Mouse (Mus musculus): ENCODE measurements around the gene Ndufaf8.

The Ndufaf8 gene

GRCm38 (mm10) chr11:120098588-120099511 lies at the start of gene Ndufaf8, which contains the start of gene Tepsin:
Gene Ndufaf8, plus strand, starts transcription at chr11:120098928.
Gene Tepsin, minus strand, starts transcription at chr11:120098731.
- DNase-seq (ENCODE audit: extremely low read depth, low read depth, low spot score): peak; percentile 82

- DNase-seq (ENCODE audit: extremely low read depth, low read depth, low spot score): no peak
These were observed 49.7 kb upstream of the Ndufaf8 start for GRCm38 (mm10) chr11:120049067-120049466.

DNA sequence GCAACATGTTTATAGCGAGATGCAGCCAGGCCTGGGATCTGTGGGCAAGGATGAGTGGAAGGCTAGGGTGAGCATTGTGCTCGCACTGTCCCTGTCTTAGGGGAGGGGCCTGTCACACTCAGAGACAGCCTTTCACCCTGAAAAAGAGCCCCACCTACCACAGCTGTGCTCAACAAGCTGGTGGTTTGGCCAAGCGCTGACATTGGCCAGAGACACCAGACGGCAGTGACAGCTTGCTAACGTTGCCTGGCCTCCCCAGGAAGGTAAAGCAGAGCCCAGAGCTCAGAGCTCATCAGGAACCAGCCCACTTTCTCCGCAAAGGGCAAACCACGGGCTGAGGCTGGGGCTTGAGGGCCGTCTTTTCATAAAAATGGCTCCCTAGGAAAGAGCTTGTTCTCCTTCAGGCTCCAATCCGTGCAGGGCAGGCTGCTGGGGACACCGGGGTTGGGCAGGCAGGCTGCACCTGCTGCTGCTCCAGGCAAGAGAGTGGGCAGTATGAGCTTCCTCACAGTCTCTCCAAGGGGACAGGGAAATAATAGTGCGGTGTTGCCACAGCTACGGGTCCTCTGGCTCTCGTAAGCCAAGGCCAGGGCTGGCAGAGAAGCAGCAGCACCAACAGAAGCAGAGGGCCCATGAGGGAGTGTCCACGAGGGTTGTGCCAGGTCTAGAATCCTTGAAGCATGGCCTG lies 47.5 kb upstream of the Ndufaf8 start:
- DNase-seq (ENCODE audit: extremely low read depth, low read depth, low spot score): no peak

GRCm38 (mm10) chr11:120052274-120052673 lies 46.5 kb upstream of the Ndufaf8 start:
- DNase-seq (ENCODE audit: extremely low read depth, low read depth, low spot score): no peak

- DNase-seq (ENCODE audit: extremely low read depth, low read depth, low spot score): no peak
These were observed 44.9 kb upstream of the Ndufaf8 start for GRCm38 (mm10) chr11:120053846-120054245.

DNA sequence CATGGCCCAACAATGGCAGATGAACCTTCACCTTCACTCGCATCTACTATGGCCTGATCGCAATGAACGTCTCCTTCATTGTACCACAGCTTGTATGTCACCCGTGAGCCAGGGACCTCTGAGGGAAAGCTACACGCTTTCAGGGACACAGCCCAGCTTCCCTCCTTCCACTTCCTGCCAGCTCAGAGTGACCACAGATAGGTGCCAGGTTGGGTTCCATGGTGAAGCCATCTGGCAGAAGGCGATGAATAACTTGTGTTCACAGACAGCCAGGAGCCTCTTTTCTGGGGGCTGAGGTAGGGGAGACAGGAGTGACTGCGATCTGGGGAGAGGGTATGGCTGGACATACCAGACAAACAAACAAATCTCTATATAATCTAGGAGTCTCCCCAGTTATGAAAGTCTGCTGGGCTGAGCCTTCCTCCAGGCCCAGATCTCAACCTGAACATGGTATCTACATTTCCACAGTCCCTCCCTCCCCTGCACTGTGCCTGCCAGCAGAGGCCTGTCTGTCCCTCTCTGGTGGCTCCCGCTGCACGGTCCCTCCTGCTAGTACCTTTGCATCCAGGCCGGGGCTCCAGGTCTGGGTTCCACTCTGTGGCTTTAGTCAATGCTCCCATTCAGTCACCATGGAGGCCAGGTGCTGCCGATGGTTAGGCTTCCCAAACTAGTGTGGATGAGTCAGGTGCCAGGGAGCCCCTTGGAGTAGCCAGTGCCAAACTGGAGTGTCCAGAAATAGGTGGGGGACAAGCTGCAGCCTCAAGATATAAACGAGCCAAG lies 42.6 kb upstream of the Ndufaf8 start:
- DNase-seq (ENCODE audit: extremely low read depth, low read depth, low spot score): no peak

DNA sequence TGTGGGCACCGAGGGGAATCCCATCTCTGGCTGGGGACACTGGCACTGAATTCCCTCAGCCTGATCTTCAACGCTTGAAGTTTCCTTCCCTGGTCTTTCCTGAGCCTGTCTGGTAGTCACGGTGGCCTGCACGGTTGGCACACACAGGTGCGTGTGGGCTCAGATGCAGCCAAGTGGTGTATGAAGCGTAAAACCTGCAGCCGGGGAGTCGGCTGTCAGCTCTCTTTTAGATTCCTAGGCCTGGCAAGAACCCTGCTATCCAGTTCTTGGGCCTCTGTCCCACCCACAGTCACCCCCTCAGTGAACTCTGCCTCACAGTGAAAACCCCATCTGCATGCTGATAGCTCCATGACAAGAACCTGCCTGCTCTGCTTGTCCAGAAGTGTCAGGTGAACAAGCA lies 38.1 kb upstream of the Ndufaf8 start:
- DNase-seq (ENCODE audit: extremely low read depth, low read depth, low spot score): no peak

DNA sequence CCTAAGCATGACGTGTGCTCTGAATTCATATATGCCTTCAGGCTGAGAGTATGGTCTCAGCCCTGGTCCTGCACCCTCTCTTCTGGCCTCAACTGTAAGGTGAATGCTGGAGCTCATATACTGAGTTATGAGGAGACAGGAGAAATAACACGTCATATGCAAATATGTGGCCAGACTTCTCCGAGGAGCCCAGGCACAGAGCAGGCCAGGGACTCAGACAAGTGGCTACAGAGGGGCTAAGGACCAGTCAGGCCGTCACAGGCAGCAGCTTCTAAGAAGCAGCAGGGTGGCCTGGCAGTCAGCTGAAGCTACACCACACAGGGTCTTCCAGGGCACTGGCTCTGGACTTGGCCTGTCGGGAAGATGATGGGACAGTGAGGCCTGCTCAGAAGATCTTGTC lies 35.4 kb upstream of the Ndufaf8 start:
- no peak for DNase-seq (ENCODE audit: extremely low read depth, low read depth, low spot score)

DNA sequence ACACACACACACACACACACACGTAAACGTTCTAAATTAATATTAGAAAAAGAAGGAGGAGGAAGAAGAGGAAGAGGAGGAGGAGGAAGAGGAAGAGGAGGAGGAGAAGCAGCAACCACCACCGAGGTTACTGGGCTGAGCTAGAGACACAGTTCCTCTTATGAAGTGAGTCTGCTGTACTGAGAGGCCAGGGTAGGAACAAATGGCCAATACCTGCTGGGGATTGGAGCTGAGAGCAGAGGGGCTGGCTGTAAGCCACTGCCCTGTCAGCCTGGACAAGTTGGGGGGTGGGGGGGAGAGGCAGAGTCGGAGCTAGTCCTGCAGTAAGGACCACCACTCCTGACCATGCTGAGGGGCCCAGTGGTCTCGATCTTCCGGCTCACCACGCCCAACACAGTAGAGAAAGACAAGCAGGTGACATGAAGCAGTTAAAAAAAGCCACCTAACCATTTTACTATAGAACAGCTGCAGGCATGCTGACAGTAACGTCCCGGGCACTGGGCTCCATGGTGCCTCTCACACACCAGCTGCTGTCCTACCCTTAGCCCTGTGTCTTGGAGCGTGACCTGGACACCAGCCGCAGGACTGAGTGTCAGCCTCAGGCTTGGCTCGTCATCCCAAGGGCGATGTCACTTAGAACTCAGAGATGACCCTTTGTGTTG lies 34.6 kb upstream of the Ndufaf8 start:
- no peak for DNase-seq (ENCODE audit: extremely low read depth, low read depth, low spot score)

DNA sequence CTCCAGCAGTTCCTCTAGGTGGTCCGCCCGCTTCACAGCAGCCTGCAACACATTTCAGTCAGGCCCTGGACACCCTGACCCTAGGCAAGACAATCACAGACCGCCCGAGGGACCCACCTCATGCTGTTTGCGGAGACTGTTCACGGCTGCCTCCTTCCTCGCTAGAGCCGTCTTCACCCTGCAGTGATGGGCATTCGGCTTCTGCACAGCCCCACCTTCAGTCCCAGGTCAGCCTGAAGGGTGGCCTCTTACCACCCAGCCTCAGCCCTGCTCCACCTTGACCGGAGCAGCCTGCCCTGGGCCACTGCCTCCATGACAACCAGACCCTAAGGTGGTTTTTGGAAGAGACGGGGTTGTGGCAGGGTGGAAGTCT lies 34.1 kb upstream of the Ndufaf8 start:
- no peak for DNase-seq (ENCODE audit: extremely low read depth, low read depth, low spot score)

GRCm38 (mm10) chr11:120065291-120065690 lies 33.4 kb upstream of the Ndufaf8 start:
- DNase-seq (ENCODE audit: extremely low read depth, low read depth, low spot score): no peak

DNA sequence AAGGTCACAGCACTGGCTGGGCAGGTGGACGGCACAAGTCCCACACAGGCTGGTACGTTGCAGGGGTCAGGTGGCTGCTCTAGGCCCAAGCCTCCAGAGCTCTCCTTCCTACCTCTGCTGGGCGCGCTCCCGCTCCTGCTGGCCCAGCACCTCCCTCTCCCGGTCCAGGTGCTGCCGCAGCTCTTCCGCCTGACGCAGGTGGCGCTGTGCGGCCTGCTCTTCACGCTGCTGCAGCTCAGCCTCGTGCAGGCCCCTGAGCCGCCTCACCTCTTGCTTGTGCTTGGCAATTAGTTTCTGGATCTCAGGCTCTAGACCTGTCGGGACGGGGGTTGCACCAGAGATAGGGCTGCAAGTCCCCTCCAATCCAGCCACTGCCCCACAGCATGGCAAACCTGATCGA lies 30.9 kb upstream of the Ndufaf8 start:
- no peak for DNase-seq (ENCODE audit: extremely low read depth, low read depth, low spot score)

- DNase-seq (ENCODE audit: extremely low read depth, low read depth, low spot score): no peak
These were observed 29.5 kb upstream of the Ndufaf8 start for GRCm38 (mm10) chr11:120069261-120069660.

GRCm38 (mm10) chr11:120070286-120070930 lies 28.3 kb upstream of the Ndufaf8 start:
- DNase-seq (ENCODE audit: extremely low read depth, low read depth, low spot score): no peak

GRCm38 (mm10) chr11:120071065-120071464 lies 27.7 kb upstream of the Ndufaf8 start:
- DNase-seq (ENCODE audit: extremely low read depth, low read depth, low spot score): no peak

GRCm38 (mm10) chr11:120071731-120072320 lies 26.9 kb upstream of the Ndufaf8 start:
- no peak for DNase-seq (ENCODE audit: extremely low read depth, low read depth, low spot score)

DNA sequence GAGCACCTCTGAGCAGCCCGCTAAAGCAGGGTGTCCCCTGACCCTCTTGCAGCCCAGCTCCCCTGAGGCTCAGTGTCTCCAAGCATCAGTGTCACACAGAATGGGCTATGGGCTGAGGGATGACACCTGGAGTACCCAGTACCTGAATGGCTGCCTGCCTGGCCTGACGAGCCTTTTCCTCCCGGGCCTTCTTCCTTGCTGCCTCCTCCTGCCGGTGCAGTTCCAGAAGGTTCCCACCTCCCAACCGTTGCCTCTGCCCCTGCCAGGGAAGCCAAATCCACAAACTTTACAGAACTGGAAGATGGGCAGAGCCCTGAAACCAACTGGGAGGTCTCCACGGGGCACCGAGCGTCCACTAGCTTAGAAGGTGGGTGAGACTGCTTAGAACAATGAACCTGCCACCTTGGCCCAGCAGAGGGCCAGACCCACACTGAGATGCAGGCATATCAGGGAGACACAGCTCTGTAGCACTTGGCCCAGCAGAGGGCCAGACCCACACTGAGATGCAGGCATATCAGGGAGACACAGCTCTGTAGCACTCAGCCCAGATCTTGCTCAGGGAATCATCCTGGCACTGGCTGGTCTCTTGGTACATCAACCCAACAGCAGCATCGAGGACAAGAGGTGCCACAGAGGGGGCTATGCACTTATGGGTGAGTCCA lies 25.6 kb upstream of the Ndufaf8 start:
- no peak for DNase-seq (ENCODE audit: extremely low read depth, low read depth, low spot score)

GRCm38 (mm10) chr11:120076191-120076590 lies 22.5 kb upstream of the Ndufaf8 start:
- DNase-seq (ENCODE audit: extremely low read depth, low read depth, low spot score): no peak

DNA sequence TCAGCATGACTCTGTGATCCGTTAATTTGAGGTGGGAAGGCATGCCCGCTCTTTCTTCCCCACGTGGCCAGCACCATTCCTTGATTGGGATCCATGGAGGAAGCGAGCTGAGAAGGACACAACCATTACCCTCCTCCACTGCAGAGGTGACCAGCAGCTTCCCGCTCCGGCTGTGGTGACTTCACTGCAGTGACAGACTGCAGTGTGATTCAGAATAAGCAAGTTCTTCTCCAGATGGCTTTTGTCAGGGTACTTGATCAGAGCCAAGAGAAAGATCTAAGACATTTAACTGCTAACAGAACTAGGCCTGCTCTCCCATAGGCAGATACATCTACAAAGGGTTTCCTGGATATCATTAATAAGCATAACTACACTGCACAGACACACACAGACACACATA lies 18.4 kb upstream of the Ndufaf8 start:
- DNase-seq (ENCODE audit: extremely low read depth, low read depth, low spot score): no peak

All from fat pad, adult 2 months (tissue).